Mouse (Mus musculus) stomach, embryonic 14.5 days (tissue): ENCODE data around the gene Llgl1. TPM values are rescaled to one million over a fixed set of nuclear protein-coding genes. Genes with fewer than 3 reads are reported as not detected.

ENCODE experiments used
- ATAC-seq: fragments of 200-750 bp; cut with Nextera tagmentation; 2 replicates; pipeline ENCODE4 v1.8.0; 2017; ENCODE audit warnings: low read depth, moderate TSS enrichment; ENCODE audit not compliant: insufficient number of reproducible peaks, insufficient read depth, low FRiP score
- H3K27ac ChIP-seq: fragments of 300-500 bp; sonication (generic); 2 replicates; pipeline ENCODE4 v1.5.1; 2014; ENCODE audit warnings: mild to moderate bottlenecking, low read length, moderate library complexity, mixed read lengths
- H3K27me3 ChIP-seq: fragments of 300-500 bp; sonication (generic); 2 replicates; pipeline ENCODE4 v1.6.1; 2014; ENCODE audit warnings: low read length, control low read depth, mixed read lengths; ENCODE audit not compliant: control insufficient read depth, insufficient read depth
- H3K36me3 ChIP-seq: fragments of 300-500 bp; sonication (generic); 2 replicates; pipeline ENCODE4 v1.6.1; 2014; ENCODE audit warnings: mild to moderate bottlenecking, control low read depth, low read length, moderate library complexity, mixed read lengths; ENCODE audit not compliant: control insufficient read depth, insufficient read depth
- H3K4me1 ChIP-seq: fragments of 300-500 bp; sonication (generic); 2 replicates; pipeline ENCODE4 v1.6.1; 2014; ENCODE audit warnings: low read length, control low read depth, mixed read lengths; ENCODE audit not compliant: control insufficient read depth, insufficient read depth
- H3K4me2 ChIP-seq: fragments of 300-500 bp; sonication (generic); replicated peaks from 2 replicates; pipeline ENCODE4 v1.6.1; 2014; ENCODE audit warnings: low read depth, low read length, control low read depth
- H3K4me3 ChIP-seq: fragments of 300-500 bp; sonication (generic); 2 replicates; pipeline ENCODE4 v1.5.1; 2014; ENCODE audit warnings: low read depth, low read length, control low read depth
- H3K9ac ChIP-seq: fragments of 300-500 bp; sonication (generic); replicated peaks from 2 replicates; pipeline ENCODE4 v1.6.1; 2014; ENCODE audit warnings: low read depth, mild to moderate bottlenecking, control low read depth, low read length, moderate library complexity, mixed read lengths
- H3K9me3 ChIP-seq: fragments of 300-500 bp; sonication (generic); 2 replicates; pipeline ENCODE4 v1.6.1; 2016; ENCODE audit warnings: low read depth, low read length, control low read depth; ENCODE audit not compliant: control insufficient read depth
- WGBS: fragments of 180-500 bp; shearing (Covaris S2); extraction: QIAGEN DNeasy Blood & Tissue Kit; methylation state at CpG from one replicate; pipeline ENCODE4 v1.1.7; 2014; 5-methylcytosine and 5-hydroxymethylcytosine counted together
- polyA plus RNA-seq: library from polyadenylated mRNA; unstranded; fragments of >200 nt; fragmentation: Nextera tagmentation; extraction: Ambion mirVana; gene quantifications from 2 replicates; pipeline ENCODE4 v1.2.1, GENCODE M21; 2014

Llgl1 gene
- polyA plus RNA-seq, 1 experiment from 2014 or later: 55.1 TPM

GRCm38 (mm10) chr11:60704023-60704880 is 4.7 kb downstream of the Llgl1 start:
- Histone ChIP-seq H3K4me2 (no peak overlapping the region), H3K9me3 (no peaks in the 10 kb centered on the region), H3K27me3 (no peaks in the 10 kb centered on the region), H3K4me1 (peaks cover 17% of the 10 kb centered on the region), H3K4me3 (no peak overlapping the region), H3K36me3 (peaks cover 58% of the 10 kb centered on the region), H3K27ac (no peak overlapping the region), H3K9ac (no peak overlapping the region)
- 91% methylated on average over 19 of the region's 19 CpGs for WGBS
- no peak for ATAC-seq

- Histone ChIP-seq H3K27me3 (no peaks in the 10 kb centered on the region), H3K9me3 (no peaks in the 10 kb centered on the region), H3K9ac (no peak overlapping the region), H3K36me3 (peaks cover 68% of the 10 kb centered on the region), H3K27ac (no peak overlapping the region), H3K4me2 (no peak overlapping the region), H3K4me3 (no peak overlapping the region), H3K4me1 (peaks cover 16% of the 10 kb centered on the region)
- no peak for ATAC-seq
- 92% methylated on average over 3 of the region's 3 CpGs for WGBS
These were observed 5.7 kb downstream of the Llgl1 start for GRCm38 (mm10) chr11:60705255-60705654.

- Histone ChIP-seq H3K9me3 (no peaks in the 10 kb centered on the region), H3K36me3 (peaks cover 75% of the 10 kb centered on the region), H3K27me3 (no peaks in the 10 kb centered on the region), H3K4me3 (no peak overlapping the region), H3K4me2 (no peak overlapping the region), H3K4me1 (peaks cover 7% of the 10 kb centered on the region), H3K27ac (no peak overlapping the region), H3K9ac (no peak overlapping the region)
- no peak for ATAC-seq
- 90% methylated on average over 7 of the region's 7 CpGs for WGBS
These were observed 6.6 kb downstream of the Llgl1 start for GRCm38 (mm10) chr11:60706076-60706475.

GRCm38 (mm10) chr11:60706696-60707480 is 7.4 kb downstream of the Llgl1 start:
- no peak overlapping the region for H3K4me2 ChIP-seq
- H3K36me3 ChIP-seq: peaks cover 83% of the 10 kb centered on the region
- peaks cover 1% of the 10 kb centered on the region for H3K4me1 ChIP-seq
- 82% methylated on average over 14 of the region's 14 CpGs for WGBS
- H3K4me3 ChIP-seq: no peak overlapping the region
- no peak overlapping the region for H3K9ac ChIP-seq
- H3K27me3 ChIP-seq: no peaks in the 10 kb centered on the region
- H3K9me3 ChIP-seq: no peaks in the 10 kb centered on the region
- no peak overlapping the region for H3K27ac ChIP-seq
- ATAC-seq: no peak

- Histone ChIP-seq H3K4me3 (no peak overlapping the region), H3K9me3 (no peaks in the 10 kb centered on the region), H3K4me1 (no peaks in the 10 kb centered on the region; the same call in 1 of the 2 replicates), H3K27ac (no peak overlapping the region), H3K27me3 (no peaks in the 10 kb centered on the region), H3K36me3 (peaks cover 86% of the 10 kb centered on the region), H3K9ac (no peak overlapping the region), H3K4me2 (no peak overlapping the region)
- WGBS: 80% methylated on average over 3 of the region's 3 CpGs
- ATAC-seq: no peak
These were observed 8.1 kb downstream of the Llgl1 start for GRCm38 (mm10) chr11:60707672-60708071.

- Histone ChIP-seq H3K27ac (no peak overlapping the region), H3K27me3 (no peaks in the 10 kb centered on the region), H3K36me3 (peaks cover 93% of the 10 kb centered on the region), H3K9me3 (no peaks in the 10 kb centered on the region), H3K9ac (no peak overlapping the region), H3K4me3 (no peak overlapping the region), H3K4me2 (no peak overlapping the region), H3K4me1 (no peaks in the 10 kb centered on the region)
- ATAC-seq: no peak
- WGBS: 89% methylated on average over 10 of the region's 10 CpGs
These were observed 9.1 kb downstream of the Llgl1 start for GRCm38 (mm10) chr11:60708631-60709030.

GRCm38 (mm10) chr11:60709481-60710465 is 10.2 kb downstream of the Llgl1 start:
- Histone ChIP-seq H3K4me2 (no peak overlapping the region), H3K4me1 (no peaks in the 10 kb centered on the region), H3K27me3 (no peaks in the 10 kb centered on the region), H3K27ac (no peak overlapping the region), H3K4me3 (no peak overlapping the region), H3K9me3 (no peaks in the 10 kb centered on the region), H3K36me3 (peaks cover 92% of the 10 kb centered on the region), H3K9ac (no peak overlapping the region)
- 91% methylated on average over 45 of the region's 45 CpGs for WGBS
- ATAC-seq: no peak

GRCm38 (mm10) chr11:60711218-60711617 is 11.7 kb downstream of the Llgl1 start:
- WGBS: 89% methylated on average over 17 of the region's 17 CpGs
- peaks cover 93% of the 10 kb centered on the region for H3K36me3 ChIP-seq

More at GRCm38 (mm10) chr11:60711218-60711617, 11.7 kb downstream of the Llgl1 start:
- Histone ChIP-seq H3K9me3 (no peaks in the 10 kb centered on the region), H3K9ac (no peak overlapping the region), H3K27me3 (no peaks in the 10 kb centered on the region), H3K4me1 (no peaks in the 10 kb centered on the region), H3K4me2 (no peak overlapping the region), H3K27ac (no peak overlapping the region), H3K4me3 (no peak overlapping the region)
- no peak for ATAC-seq
